Mouse (Mus musculus) spleen, adult 2 months (tissue): ENCODE results near the gene Pde1a.

Experiments
- CTCF ChIP-seq: fragments of 200-500 bp; IDR thresholded peaks from 2 replicates; pipeline ENCODE4 v1.5.1; 2011; ENCODE audit warnings: mild to moderate bottlenecking, inconsistent platforms; ENCODE audit not compliant: insufficient read depth, insufficient read length, insufficient replicate concordance; ENCODE audit errors: extremely low read depth
- POLR2A ChIP-seq: fragments of 200-500 bp; IDR thresholded peaks from 2 replicates; pipeline ENCODE4 v1.6.1; 2011; ENCODE audit warnings: low read depth, low read length, inconsistent platforms

DNA sequence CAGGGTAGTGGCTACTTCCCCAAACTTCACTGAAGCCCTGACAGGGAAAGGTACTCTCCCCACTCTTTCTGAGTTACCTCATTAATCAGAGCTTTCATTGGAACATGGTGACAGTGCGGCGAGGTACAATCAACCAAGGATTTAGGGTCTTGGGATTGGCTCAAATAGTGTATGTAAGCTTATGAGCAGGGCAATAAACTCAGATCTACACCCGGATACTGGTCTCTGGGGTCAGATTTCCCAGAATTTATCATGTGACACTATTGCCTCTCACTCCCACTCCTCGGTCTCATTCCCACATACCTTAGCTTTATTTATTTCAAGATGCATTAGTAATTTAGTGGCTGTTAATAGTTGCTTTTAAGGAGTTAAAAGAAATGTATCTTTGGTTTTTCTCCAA, 303.4 kb downstream of the Pde1a start:
- TF ChIP-seq CTCF: no peak
- no peak for TF ChIP-seq POLR2A
